Mouse (Mus musculus): ENCODE measurements around the gene Pla2g4e. TPM values are rescaled to one million over a fixed set of nuclear protein-coding genes. Genes with fewer than 3 reads are reported as not detected.
"Not testable (repeated sequence)": the region's sequence is repeated elsewhere in the genome, so short reads cannot be mapped to it uniquely, and the experiment has no call there.

Pla2g4e gene
- polyA plus RNA-seq, 1 experiment from 2014 or later, result 0.13 TPM

DNA sequence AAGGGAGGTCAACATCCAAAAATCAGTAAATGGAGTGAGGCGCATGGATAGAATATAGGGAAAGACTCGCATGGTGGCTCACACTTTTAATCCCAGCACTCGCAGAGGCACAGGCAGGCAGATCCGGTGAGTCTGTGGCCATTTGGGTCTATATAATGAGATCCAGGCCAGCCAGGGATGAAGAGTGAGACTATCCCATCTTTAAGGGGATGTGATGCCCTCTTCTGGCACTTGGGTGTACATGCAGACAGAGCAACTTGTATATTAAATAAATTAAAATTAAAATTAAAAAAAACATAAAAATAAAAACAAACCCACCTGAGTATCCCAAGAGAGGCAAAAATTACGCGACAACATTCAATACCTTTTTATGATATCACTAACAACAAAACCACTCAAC, 20.4 kb upstream of the Pla2g4e start:
- Histone ChIP-seq H3K9me3 (no peaks in the 10 kb centered on the region), H3K27ac (no peak overlapping the region), H3K4me3 (no peak overlapping the region), H3K27me3 (replicated peaks) (0 out of 2 replicates have a peak, but pooled peaks cover 4% of the 10 kb centered on the region), H3K9ac (no peak overlapping the region), H3K4me1 (no peaks in the 10 kb centered on the region; the same call in 1 of the 2 replicates), H3K4me2 (replicated peaks) (no peak overlapping the region), H3K36me3 (no peaks in the 10 kb centered on the region)
- WGBS, result 76% methylated on average over 6 of the region's 6 CpGs
- ATAC-seq (ENCODE audit: low FRiP score, low read depth), result no peak

DNA sequence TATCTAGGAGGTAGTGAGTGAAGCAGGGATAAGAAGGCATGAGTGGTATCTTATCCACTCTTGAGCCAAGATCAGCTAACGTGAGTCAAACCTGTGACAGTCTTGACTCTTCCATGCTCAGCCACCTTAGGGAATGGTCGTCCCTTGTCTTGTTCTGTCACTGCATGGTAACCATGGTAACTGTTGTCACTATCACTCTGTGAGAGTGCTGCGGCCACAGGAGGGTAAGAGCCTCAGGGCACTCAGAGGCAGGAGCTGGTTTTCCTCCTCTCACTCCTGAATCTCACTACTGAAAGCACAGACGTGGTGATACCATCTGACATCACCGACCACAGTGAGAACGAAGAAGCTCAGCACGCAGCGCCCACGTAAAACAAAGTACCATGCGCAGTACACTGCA, 19.7 kb upstream of the Pla2g4e start:
- Histone ChIP-seq H3K9ac (no peak overlapping the region), H3K36me3 (no peaks in the 10 kb centered on the region), H3K27me3 (replicated peaks) (0 out of 2 replicates have a peak, but pooled peaks cover 4% of the 10 kb centered on the region), H3K27ac (no peak overlapping the region), H3K4me2 (replicated peaks) (no peak overlapping the region), H3K9me3 (no peaks in the 10 kb centered on the region), H3K4me3 (no peak overlapping the region), H3K4me1 (no peaks in the 10 kb centered on the region; the same call in 1 of the 2 replicates)
- WGBS, result 66% methylated on average over 10 of the region's 10 CpGs
- ATAC-seq (ENCODE audit: low FRiP score, low read depth), result no peak

DNA sequence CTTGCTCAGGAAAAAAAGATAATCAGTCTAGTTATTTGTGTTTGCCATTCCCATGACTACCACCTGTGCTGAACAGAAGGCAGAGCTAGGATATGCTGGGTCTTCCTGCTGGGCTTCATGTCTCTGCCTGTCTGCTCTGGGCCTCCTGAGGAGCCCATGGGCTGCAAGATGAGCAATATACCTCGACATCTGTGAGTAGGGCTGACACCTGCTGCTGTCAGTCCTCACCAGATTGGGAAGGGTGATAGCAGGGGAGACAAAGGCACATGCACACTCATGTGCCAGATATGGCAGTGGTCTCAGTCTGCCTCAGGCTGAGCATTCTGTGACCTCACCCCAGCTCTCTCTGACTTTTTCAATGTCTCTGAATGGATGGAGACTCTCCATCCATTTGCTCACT, 17.7 kb upstream of the Pla2g4e start:
- no peaks in the 10 kb centered on the region for H3K9me3 ChIP-seq
- no peaks in the 10 kb centered on the region for H3K36me3 ChIP-seq
- H3K4me1 ChIP-seq, result no peaks in the 10 kb centered on the region
- no peak for ATAC-seq (ENCODE audit: low FRiP score, low read depth)
- H3K4me3 ChIP-seq, result no peak overlapping the region
- H3K4me2 ChIP-seq (replicated peaks), result no peak overlapping the region
- H3K9ac ChIP-seq, result no peak overlapping the region
- H3K27me3 ChIP-seq (replicated peaks), result no peaks in the 10 kb centered on the region
- H3K27ac ChIP-seq, result no peak overlapping the region
- WGBS, result 25% methylated on average over 1 of the region's 1 CpGs

DNA sequence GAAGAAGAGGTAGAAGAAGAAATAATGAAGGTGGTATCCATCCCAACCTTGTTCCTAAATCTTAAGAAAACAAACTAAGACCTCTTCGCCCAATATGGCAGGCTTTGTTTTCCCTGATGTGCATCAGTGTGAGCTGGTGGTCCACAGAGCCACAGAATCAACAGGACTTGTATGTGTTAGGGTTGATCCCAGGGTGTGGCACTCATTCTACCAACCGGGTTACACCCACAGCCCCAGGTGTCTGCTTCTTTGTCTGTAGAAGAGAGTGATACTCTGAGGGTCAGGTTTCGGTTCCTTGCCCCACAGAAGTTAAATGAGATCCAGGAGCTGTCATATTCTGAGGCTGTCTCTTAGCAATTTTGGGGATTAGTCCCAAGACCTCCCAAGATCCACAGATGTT, 16.2 kb upstream of the Pla2g4e start:
- no peak overlapping the region for H3K9ac ChIP-seq
- H3K9me3 ChIP-seq, result no peaks in the 10 kb centered on the region
- no peak overlapping the region for H3K4me3 ChIP-seq
- H3K27me3 ChIP-seq (replicated peaks), result no peaks in the 10 kb centered on the region
- no peak for ATAC-seq (ENCODE audit: low FRiP score, low read depth)
- H3K4me1 ChIP-seq, result no peaks in the 10 kb centered on the region
- no peak overlapping the region for H3K4me2 ChIP-seq (replicated peaks)
- 75% methylated on average over 3 of the region's 3 CpGs for WGBS
- H3K36me3 ChIP-seq, result no peaks in the 10 kb centered on the region
- H3K27ac ChIP-seq, result no peak overlapping the region

DNA sequence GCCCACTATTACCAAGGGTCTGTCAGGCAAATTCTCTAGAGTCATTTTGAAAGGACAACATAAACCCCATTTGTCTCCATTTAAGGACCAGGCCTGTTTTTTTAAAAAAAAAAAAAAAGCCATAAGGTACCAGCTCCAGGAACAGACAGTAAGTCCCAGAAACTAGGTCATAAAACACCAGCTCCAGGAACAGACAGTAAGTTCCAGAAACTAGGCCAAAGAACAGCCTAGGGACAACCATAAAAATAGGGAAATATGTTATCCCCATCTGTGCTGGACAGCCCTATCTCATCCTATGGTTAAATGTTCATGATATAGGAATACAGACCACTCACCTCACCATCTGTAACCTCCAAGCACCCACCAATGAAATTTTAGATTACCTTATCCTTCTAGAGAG, 11.1 kb upstream of the Pla2g4e start:
- H3K4me2 ChIP-seq (replicated peaks), result no peak overlapping the region
- no peaks in the 10 kb centered on the region for H3K36me3 ChIP-seq
- H3K4me3 ChIP-seq, result no peak overlapping the region
- H3K9ac ChIP-seq, result no peak overlapping the region
- H3K27ac ChIP-seq, result no peak overlapping the region
- H3K27me3 ChIP-seq (replicated peaks), result no peaks in the 10 kb centered on the region
- no peaks in the 10 kb centered on the region for H3K4me1 ChIP-seq
- no peak for ATAC-seq (ENCODE audit: low FRiP score, low read depth)
- H3K9me3 ChIP-seq, result no peaks in the 10 kb centered on the region

DNA sequence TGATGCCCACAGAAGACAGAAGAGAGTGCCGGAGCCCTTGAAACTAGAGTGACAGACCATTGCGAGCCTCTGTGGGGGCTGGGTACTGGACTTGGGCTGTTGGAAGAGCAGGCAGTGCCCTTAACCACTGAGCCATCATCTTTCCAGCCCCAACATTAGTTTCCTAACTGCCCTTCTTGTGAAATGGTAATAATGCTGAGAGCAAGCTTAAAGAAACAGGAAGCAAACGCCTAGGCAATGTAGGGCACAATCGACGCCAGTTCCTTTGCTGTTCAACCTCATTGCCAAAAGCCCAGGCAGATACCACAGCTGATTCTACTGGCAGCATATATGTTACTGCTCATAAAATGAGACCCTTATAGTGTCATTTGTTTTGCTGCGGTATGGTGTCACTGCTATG, 7.5 kb upstream of the Pla2g4e start:
- Histone ChIP-seq H3K4me3 (no peak overlapping the region), H3K36me3 (no peaks in the 10 kb centered on the region), H3K9ac (no peak overlapping the region), H3K27me3 (replicated peaks) (no peaks in the 10 kb centered on the region), H3K4me2 (replicated peaks) (no peak overlapping the region), H3K4me1 (no peaks in the 10 kb centered on the region), H3K27ac (no peak overlapping the region), H3K9me3 (no peaks in the 10 kb centered on the region)
- ATAC-seq (ENCODE audit: low FRiP score, low read depth), result no peak
- 91% methylated on average over 6 of the region's 6 CpGs for WGBS

DNA sequence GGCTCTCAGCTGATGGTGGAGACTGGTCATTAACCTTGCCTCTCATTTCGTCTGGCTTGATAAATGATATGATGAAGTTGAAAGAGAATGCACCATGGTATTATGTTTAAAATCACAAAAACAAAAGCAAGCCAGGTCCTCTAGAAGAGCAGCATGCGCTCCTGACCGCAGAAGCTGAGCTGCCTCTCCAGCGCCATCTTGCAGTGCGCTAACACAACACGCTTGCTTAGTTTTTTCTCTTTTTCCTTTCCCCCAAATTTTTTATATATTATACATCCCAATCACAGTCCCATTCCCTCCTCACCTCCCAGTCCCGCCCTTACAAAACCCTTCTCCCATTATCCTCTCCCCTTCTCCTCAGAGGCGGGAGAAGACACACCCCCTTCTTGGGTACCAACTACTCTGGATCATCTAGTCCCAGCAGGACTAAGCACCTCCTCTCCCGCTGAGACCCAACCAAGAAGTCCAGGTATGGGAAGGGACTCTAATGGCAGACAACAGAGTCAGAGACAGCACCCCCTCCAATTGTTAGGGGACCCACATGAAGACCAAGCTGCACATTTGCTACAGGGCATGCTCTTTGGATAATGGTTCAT, 384 bp upstream of the Pla2g4e start:
- Histone ChIP-seq H3K4me2 (replicated peaks) (peak overlapping the region; percentile 75), H3K36me3 (no peaks in the 10 kb centered on the region), H3K27me3 (replicated peaks) (peaks cover 6% of the 10 kb centered on the region; the same call in 1 of the 2 replicates), H3K9me3 (no peaks in the 10 kb centered on the region), H3K4me3 (peak overlapping the region; percentile 35), H3K4me1 (no peaks in the 10 kb centered on the region; the same call in 1 of the 2 replicates), H3K9ac (peak overlapping the region; percentile 44; the same call in 1 of the 2 replicates), H3K27ac (no peak overlapping the region)
- ATAC-seq (ENCODE audit: low FRiP score, low read depth), result peak; percentile 41; the same call in 1 of the 2 replicates
- 14% methylated on average over 9 of the region's 9 CpGs for WGBS

DNA sequence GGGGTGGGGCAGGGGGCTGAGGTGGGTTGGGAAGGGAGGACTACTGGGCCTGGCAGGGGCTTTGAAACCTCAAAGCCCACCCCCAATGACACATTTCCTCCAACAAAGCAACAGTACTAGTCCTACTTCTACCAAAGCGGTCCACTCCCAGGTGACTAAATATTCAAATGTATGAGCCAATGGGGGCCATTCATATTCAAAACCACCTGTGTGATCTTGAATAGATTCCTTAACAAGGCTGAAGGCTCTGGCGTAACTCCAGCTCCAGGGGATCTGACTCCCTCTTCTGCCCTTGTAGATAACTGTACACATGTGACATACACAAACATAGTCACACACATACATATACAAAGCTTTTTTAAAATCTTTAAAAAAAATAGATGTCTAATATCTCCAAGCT, 1.1 kb downstream of the Pla2g4e start:
- no peaks in the 10 kb centered on the region; the same call in 1 of the 2 replicates for H3K4me1 ChIP-seq
- H3K4me2 ChIP-seq (replicated peaks), result 0 out of 2 replicates have a peak overlapping the region, but pooled peaks have one; percentile 75
- H3K27me3 ChIP-seq (replicated peaks), result peaks cover 6% of the 10 kb centered on the region; the same call in 1 of the 2 replicates
- H3K4me3 ChIP-seq, result no peak overlapping the region
- no peaks in the 10 kb centered on the region for H3K9me3 ChIP-seq
- ATAC-seq (ENCODE audit: low FRiP score, low read depth), result no peak
- H3K9ac ChIP-seq, result no peak overlapping the region
- H3K27ac ChIP-seq, result no peak overlapping the region
- no peaks in the 10 kb centered on the region for H3K36me3 ChIP-seq
- 93% methylated on average over 2 of the region's 2 CpGs for WGBS

DNA sequence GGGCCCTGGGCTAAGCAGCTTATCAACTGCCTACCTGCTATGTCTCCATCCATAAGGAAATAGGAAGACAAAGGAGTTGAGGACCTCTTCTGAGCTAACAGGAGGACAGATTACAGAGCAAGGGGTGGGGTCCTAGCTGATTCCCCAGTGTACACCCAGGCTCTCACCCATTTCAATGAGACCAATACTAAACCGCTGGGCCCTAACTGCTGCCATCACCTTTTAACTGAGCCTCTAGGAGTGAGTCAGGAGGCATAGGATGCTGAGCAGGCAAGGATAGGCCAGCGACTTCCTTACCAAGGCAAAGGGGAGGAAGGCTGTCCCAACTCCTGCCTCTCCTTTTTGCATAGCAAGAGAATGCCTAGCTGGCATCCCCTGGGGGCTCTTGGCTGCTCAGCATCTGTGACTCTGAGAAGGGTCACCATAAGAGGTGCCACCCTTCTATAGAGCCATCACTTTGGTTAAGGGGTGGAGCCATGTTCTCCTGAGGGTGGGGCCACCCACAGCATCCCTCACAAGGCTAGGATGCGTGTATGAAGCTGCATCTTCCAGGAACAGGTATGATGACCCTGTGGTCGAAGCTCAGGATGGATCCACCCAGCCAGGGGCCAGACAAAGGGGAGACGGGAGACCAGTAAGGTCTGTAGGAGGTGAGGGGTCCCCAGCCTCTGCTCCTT, 2.2 kb downstream of the Pla2g4e start:
- Histone ChIP-seq H3K4me1 (no peaks in the 10 kb centered on the region; the same call in 1 of the 2 replicates), H3K9ac (no peak overlapping the region), H3K4me2 (replicated peaks) (no peak overlapping the region), H3K36me3 (no peaks in the 10 kb centered on the region), H3K27me3 (replicated peaks) (peaks cover 6% of the 10 kb centered on the region; the same call in 1 of the 2 replicates), H3K27ac (no peak overlapping the region), H3K9me3 (no peaks in the 10 kb centered on the region), H3K4me3 (no peak overlapping the region)
- no peak for ATAC-seq (ENCODE audit: low FRiP score, low read depth)
- 83% methylated on average over 5 of the region's 5 CpGs for WGBS

DNA sequence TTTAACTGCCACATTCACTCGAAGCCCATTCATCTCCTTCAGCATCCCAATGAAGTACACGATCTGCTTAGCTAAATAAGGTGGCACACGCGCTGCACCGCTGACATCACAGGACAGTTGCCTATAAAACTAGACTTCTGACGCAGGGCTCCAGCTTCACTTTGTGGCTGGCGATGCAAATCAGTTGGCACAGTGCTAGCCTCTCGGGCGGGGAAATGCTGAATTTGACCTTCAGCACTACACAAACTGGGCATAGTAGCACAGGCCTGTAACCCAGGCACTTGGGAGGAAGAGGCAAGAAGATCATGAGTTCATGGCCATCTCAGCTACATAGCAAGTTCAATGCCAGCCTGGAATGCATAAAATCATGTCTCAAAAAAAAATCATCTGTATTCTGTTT, 6.4 kb downstream of the Pla2g4e start:
- not testable (repeated sequence) for H3K4me2 ChIP-seq (replicated peaks); H3K4me3 ChIP-seq; H3K36me3 ChIP-seq; H3K4me1 ChIP-seq; H3K9me3 ChIP-seq; H3K27ac ChIP-seq; ATAC-seq (ENCODE audit: low FRiP score, low read depth); H3K27me3 ChIP-seq (replicated peaks); H3K9ac ChIP-seq
- 90% methylated on average over 9 of the region's 9 CpGs for WGBS

DNA sequence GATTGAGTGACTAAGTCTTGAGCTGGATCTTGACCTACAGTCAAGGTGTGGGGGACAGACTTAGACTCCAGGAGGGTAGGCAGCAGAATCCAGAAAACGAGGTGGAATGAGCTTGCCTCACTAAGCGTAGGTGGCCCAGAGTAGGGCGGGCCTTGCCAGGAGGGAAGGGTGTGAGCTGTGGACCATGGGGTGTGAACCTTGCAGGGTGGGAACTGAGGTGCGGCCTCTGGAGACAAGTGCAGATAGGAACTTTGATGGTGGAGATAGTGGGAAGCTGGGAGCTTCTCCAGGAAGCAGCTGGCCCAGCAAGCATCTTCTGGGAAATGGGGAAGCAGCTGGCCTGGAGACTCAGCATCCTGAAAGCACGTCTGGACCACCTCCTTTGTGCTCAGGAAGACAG, 7.4 kb downstream of the Pla2g4e start:
- ATAC-seq (ENCODE audit: low FRiP score, low read depth), result no peak
- Histone ChIP-seq H3K27ac (no peak overlapping the region), H3K4me1 (no peaks in the 10 kb centered on the region), H3K36me3 (no peaks in the 10 kb centered on the region), H3K4me2 (replicated peaks) (no peak overlapping the region), H3K4me3 (no peak overlapping the region), H3K9me3 (no peaks in the 10 kb centered on the region), H3K9ac (no peak overlapping the region), H3K27me3 (replicated peaks) (no peaks in the 10 kb centered on the region)
- 72% methylated on average over 5 of the region's 5 CpGs for WGBS

DNA sequence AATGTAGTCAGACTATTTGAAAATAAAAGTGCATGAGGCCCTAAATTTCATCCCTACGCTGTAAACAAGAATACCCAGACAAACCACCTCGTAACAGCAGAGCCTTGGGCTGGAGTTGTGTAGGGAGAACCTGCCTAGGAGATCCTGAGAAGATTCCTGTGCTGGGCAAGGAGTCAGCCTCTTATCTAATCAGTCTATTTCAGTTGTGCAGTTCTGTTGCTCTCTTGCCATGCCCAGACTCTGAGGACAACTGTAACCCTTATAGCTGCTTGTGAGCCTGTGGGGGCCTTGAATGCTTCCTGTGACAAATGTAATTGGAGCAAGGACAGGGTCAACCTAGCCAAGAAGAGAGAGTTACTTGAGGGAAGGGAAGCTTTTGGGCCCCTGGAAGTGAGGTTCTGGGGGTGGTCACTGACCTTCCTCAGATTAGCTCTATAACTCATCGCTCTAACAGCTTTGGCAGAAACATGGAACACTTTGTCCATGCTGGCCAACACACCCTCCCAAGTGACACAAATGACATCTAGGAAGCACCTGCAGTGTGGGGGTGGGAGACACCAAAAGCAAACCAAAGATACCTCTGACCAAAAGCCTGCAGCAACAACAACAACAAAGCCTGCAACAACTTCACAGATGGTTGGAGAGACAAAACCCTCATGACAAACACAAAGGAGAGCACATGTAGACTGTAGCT, 9.0 kb downstream of the Pla2g4e start:
- ATAC-seq (ENCODE audit: low FRiP score, low read depth), result no peak
- WGBS, result 92% methylated on average over 3 of the region's 3 CpGs
- H3K4me1 ChIP-seq, result no peaks in the 10 kb centered on the region
- H3K36me3 ChIP-seq, result no peaks in the 10 kb centered on the region
- no peak overlapping the region for H3K4me2 ChIP-seq (replicated peaks)
- no peak overlapping the region for H3K27ac ChIP-seq
- no peak overlapping the region for H3K9ac ChIP-seq
- no peaks in the 10 kb centered on the region for H3K27me3 ChIP-seq (replicated peaks)
- no peak overlapping the region for H3K4me3 ChIP-seq
- H3K9me3 ChIP-seq, result no peaks in the 10 kb centered on the region
